Mouse (Mus musculus) WW6 (cell line): Measurements from ENCODE around the gene Spryd4.
A peak's percentile ranks its signal among the peaks of the same experiment; 100 is the strongest.
"Not testable (repeated sequence)": the region's sequence is repeated elsewhere in the genome, so short reads cannot be mapped to it uniquely, and the experiment has no call there.

Experiments
- DNase-seq: peaks from one replicate; pipeline ENCODE4 v3.0.0-alpha.2; 2013; ENCODE audit warnings: low read depth, low spot score

The Spryd4 gene

DNA sequence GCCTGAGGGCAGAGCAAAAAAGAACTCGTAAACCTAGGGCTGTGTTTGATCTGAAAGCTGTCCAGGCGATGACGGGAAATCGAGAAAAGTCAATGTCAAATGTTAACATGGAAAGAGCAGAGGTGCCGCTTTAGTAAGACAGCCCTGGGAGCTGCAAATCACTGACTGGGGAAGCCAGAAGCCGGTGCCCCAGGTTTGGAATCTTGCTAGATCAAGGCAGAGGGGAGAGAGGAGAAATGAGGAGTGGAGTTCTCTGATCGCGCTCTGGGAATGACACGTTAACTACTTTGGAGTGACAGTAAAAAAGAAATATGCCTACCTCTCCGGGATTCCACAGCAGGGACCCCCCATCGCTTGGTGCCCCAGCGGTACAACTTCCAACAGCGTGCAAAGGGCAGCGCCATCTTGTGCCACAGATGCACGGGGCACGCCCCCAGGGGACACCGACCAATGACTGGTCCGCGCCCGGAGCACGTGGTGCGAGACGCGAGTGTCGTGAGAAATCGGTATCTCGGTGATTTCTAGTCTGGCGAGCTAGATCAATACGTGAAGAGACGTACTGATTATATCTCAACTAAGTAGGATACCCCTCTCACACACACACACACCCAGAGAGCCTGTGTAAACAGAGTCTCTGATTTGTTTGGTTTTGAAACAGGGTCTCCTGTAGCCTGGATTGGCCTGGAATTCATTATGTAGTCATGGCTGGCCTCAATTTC is at the start of gene Spryd4:
Gene Spryd4, minus strand, starts transcription at position 418 of the 719 bp plus-strand sequence.
- DNase-seq = peak; percentile 84

DNA sequence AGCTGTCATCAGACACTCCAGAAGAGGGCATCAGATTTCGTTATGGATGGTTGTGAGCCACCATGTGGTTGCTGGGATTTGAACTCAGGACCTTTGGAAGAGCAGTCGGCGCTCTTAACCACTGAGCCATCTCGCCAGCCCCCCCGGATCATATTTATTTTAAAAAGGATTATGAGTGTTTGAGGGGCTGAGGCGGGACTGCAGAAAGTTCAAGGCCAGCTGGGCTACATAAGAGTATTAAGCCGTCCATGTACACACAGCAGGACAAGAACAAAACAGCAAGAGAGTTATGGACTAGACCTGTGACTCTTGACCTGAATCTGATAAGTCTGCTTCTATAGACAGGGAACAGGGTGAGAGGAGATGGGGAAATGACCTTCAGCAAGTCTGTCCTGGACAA is 48.8 kb upstream of the Spryd4 start:
- DNase-seq = not testable (repeated sequence)

DNA sequence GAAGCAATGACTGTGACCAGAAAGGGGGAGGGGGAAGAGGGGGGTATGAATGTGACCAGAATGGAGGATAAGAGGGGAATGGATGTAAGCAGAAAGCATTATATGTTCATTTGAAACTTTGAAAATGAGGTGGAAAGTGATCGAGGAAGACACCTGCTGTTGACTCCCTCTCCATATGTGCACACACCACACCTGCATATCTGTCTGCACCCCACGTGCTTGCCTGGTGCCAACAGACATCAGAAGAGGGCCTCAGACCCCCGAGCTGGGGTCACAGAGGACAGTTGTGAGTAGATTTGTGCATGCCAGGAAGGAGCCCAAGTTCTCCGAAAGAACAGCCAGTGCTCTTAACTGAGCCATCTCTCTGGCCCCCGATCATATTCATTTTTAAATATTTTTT is 48.3 kb upstream of the Spryd4 start:
- DNase-seq = no peak

DNA sequence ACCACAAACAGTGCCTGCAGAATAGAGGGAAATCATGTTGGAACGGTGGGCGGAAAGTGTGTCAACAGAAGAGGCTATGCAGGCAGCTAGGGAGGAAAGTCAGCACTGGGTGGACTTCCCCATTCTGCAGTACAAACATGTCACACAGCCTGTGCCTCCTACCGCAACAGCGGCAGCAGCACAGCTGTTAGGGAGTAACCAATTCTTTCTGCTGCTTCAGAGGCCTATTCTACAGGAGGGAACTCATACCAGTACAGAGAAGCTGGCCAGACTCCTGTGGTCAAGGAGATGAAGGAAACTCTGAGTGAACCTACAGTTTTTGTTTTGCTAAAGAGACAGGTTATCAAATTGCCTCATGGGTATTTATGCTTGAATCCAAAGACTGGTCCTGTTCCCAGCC is 47.3 kb upstream of the Spryd4 start:
- no peak for DNase-seq

DNA sequence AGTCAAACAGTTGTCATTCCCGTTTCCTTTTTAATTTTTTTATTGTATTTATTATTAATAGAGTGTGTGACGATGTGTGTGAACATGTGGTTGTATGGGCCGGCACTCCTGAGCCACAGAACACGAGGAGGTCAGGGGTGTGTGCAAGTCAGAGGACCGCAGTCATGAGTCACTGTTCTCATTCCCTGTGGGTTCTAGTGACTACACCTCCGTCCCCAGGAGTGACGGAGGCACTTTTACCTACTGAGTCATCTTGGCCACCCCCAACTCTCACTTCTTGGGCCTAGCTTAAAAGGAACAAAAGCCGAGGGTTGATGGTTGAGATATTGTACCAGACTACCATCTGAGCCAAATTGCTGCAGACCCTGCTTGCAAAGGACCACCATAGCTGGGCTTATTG is 44.7 kb upstream of the Spryd4 start:
- DNase-seq = no peak

DNA sequence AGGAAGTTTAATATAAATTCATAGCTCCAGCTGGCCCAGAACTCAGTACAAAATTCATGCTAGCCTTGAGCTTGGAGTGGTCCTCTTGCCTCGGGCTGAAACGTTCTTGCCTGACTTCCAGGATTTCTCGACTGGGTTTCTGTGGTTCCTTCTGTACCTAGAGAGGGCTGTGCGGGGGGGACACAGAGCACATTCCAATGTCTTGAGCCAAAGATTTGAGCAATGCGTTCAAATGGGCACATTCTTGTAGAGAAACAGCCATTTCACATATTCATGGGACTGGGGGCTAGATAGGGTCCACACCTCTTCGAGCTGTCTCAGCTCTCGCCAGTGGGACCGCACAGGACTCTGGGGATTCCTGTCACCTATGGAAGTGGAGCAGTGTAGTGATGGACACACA is 44.3 kb upstream of the Spryd4 start:
- DNase-seq = no peak

DNA sequence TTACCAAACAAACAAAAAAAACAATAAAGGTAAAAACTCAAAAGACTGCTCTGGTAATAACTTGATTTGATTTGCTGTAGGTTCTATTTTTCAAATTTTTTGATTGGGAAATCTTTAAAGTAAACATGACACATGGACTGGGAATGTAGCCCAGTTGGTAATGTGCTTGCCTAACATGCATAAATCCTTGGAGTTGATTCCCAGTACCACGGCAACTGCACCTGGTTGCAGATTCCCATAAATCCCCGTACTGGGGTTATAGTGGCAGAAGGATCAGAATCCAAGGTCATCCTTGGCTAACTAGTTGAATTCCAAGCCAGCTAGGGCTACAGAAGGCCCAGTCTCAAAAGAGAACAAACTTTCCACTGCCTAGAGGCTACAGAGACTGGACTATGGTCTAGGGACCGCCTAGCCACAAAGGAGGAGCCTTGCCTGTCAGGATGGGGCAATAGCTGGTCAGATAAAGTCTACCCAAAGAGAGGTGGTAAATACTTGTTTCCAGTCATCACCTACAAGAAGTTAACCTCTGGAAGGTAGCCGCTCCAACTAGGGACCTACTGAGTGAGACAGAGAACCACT is 42.2 kb upstream of the Spryd4 start, which contains the start of gene Apon:
Gene Apon, plus strand, starts transcription at position 420 of the 579 bp plus-strand sequence.
- no peak for DNase-seq

DNA sequence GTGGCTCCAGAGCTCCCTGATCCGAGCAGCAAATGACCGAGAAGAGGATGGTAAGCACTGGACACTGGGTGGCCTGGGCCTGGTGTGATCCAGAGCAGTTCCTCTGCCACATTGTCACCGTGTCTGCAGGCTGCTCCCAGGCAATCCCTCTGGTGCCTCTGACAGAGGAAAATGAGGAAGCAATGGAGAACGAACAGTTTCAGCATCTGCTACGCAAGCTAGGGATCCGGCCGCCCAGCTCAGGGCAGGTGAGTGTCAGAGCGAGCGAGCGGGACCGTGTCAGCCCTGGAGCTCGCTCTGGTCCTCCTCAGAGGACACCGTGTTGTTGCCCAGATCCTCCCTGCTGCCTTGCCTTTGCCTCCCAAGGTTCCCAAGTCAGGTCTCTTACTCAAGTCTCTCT is 39.0 kb upstream of the Spryd4 start:
- DNase-seq = no peak

DNA sequence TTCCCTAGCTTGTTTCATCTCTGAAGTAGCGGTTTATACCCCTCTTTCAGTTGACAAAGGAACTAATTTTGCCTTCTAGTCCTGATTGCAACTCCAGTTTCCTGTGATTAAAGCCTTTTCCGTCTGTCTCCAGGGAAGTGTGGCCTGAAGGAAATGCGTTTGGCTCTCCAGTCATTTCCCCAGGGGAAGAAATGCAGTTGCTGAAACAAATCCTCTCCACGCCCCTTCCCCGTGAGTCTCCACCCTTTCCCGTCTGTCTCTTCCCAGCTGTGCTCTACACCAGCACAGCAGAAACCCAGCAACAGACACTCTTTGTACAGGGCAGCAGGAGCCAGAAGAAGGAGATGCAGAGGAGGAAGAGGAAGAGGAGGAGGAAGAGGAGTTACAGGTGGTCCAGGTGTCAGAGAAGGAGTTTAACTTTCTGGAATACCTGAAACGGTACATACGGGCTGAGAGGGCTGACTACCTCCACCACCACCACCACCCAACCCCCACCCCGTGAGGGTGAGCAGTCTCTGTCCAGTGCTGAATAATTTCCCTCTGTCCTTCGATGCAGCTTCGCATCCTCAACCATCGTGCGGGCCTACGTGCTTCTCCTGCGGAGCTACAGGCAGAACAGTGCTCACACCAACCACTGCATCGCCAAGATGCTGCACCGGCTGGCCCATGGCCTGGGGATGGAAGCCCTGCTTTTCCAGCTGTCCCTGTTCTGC is 35.6 kb upstream of the Spryd4 start:
- no peak for DNase-seq

DNA sequence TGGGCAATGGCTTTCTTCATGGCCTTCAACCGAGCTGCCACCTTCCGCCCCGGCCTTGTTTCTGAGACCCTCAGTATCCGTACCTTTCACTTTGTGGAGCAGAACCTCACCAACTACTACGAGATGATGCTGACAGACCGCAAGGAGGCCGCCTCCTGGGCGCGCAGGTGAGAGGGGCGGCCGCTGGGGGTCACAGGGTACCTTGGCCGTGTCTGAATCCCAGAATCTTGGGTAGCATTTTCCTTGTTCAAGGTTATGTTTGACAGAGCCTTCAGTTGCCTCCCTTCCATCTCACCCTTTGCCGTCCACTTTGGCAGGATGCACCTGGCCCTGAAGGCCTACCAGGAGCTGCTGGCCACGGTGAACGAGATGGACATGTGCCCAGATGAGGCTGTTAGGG is 32.5 kb upstream of the Spryd4 start:
- DNase-seq = no peak

DNA sequence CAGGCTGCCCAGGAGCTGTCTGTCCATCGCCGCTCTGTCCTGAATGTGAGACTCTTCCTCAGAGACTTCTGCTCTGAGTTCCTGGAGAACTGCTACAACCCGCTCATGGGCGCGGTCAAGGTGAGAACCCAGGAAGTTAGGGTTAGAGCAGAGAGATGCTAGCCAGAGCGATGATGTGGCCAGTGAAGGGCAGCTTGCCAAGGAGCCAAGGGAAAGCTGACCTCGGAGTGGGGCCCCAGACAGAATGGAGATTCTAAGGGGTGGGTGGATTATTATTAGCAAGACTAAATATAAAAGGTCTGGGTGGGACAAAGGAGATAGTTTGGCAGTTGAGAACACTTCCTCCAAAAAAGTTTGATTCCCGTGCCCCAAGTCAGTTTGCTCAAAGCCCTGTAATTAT is 31.6 kb upstream of the Spryd4 start:
- no peak for DNase-seq

DNA sequence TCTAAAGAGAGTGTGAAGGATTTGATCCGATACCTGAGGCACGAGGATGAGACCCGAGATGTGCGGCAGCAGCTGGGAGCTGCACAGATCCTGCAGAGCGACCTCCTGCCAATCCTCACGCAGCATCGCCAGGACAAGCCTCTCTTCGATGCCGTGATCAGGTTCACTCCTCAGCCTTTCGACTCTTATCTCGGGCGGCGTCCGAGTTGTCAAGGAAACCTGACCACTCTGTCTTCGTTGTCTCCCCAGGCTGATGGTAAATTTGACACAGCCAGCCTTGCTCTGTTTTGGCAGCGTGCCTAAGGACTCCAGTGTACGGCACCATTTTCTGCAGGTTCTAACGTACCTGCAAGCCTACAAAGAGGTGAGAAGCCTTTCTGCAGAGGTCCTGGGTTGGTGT is 28.5 kb upstream of the Spryd4 start:
- no peak for DNase-seq

DNA sequence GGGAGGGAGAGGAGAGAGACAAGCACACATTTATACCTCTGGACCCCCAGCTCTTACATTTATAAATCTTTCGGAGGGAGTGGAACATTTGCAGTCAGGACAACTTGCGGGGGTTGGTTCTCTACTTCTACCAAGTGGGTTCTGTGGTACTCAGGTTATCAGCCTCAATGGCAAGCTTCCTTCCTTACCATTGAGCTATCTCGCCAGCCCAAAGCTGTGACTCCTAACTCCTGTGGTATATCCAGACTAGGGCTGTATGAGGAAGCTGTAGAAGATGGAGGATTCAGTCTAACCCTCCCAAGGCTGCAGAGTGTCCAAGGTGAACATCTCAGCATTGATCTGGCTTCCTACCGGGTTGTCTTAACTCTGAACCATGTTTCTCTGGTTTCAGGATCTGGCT is 27.5 kb upstream of the Spryd4 start:
- no peak for DNase-seq

DNA sequence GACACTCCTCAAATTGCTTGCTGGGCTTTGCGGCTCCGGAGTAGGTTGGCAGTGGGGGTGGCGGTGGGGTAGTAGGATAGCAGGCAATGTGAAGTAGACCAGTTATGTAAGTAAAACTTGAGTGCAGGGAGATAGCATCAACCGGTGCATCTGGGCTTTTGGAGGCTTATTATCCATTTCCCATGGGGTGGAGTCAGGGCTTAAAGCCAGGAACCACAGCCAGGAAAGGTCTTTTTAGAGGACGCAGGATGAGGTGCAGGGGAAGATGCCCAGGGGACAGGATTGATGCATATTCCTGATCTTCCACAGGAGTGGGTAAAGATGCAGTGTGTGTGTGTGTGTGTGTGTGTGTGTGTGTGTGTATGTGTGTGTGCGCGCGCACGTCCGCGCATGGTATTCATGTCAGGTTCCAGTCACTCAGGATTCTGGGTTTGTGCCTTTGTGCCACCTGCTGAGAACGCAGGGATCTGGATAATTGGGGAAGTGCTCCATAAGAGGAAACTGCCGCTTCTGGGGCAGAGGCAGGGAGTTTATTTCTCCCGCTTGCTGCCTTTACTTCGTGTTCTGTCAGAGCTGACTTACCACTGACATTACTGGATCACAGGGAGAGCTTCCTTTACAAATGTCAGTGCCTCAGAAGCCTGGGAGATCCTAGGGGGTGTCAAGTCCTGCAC is 26.3 kb upstream of the Spryd4 start:
- DNase-seq = no peak

DNA sequence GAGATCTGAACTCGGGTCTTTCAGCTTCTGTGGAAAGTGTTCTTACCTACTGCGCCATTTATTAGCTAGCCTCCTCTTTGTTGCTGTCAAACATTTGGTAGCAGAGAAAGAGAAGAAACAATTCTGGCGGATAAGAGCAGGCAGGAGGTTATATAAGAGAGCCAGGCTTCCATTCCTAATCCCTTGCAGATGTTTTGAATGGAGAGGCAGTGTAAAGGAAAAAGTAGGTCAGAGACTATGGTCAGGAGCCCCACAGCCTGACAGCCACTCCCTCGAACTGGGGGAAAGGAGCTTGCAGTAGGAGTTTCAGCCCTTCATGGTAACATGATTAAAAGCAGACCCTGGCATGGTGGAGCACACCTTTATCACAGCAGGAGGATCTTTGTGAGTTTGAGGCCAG is 24.7 kb upstream of the Spryd4 start:
- no peak for DNase-seq

DNA sequence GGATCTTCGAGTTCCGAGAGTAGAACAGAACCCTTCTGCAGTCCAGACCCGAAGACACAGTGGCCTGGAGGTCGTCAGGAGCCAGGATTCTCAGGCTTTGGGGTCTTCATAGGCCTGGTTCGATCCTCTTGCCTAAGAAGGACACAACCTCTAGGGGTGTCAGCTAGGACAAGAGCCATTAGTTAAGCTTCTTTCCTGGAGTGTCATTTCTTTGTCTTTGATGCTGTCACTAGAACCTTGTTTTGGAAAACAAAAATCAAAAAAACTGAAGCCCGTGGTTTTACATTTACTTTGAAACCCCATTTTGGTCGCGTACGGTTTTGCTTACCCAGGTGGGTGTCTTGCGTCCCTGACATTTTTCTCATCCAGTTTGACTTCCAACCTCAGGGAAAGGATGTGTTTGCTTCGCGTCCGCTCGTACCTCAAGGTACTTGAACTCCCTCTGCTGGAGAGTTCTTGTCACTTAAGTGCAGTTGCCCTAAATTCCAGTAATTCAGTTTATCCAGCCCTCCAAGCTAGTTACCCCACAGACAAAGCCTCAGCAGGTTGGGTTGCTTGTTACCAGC is 20.9 kb upstream of the Spryd4 start:
- no peak for DNase-seq

DNA sequence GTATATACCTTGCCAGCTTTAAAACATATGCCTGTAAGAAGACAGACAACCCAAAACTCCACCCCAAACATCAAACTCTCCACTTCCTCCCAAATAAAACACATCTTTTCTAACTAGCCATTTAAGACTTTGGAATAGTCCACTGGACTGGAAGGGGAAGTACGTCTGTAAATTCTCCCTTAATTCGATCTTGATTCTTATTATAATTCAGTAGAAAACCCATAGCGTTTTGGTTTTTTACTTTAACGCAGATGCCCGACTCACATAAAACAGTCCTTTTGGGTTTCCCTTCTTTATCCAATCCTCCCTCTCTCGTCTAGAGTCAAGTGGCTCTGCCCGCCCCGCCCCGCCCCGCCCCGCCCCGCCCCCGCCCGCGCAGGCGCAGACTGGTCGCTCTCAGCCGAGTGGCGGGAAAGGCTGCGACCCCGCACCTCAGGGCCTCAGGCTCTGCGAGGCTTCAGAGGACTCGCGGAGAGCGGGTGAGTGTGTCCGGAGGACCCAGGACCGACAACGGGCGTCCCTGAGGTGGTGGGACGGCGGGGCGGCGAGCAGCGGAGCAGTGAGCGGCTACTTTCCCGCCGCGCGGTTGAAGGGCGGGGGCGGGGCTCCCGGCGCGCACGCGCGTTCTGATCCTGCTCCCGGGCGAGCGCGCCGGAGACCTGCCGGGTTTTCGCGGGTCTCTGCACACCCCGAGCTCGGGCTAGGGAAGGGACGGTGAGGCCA is 20.3 kb upstream of the Spryd4 start, which contains the start of gene Timeless:
Gene Timeless, plus strand, starts transcription at position 369 of the 723 bp plus-strand sequence.
- no peak for DNase-seq

DNA sequence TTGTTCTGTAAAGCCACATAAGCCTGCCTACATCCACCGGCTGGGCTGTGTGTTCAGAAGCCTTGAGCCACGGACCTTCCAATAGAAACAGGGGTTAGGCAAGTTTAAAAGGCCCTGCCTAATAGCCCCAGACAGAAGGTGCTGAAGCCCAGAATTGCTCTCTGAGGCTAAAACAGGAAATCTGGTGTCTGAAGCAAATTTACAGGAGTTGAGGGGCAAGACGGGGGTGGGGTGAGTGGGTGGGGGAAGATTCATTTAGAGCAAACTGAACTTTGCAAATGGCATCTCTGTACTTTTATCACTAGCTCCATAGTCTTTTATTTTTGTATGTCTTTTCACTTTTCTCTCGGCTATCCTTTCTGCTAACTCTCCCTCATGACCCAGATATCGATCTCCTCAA is 19.5 kb upstream of the Spryd4 start:
- no peak for DNase-seq

DNA sequence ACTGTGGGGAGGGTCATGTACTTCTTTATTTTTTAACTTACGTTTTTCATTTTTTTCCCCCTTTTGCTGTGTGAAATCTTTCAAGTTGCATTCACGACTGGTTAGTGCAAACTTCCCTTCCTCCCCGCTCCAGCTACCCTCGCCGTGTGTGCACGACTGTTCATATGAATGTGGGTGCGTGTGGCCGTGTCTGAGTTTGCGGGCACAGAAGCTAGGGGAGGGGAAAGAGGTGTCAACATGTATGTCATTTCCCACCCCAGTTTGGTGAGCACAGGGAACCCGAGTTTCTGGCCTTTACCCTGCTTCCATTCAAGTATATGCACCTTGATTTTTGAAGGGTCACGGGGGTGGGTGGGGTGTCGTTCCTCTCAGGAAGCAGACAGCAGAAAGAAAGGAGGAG is 19.0 kb upstream of the Spryd4 start:
- no peak for DNase-seq

DNA sequence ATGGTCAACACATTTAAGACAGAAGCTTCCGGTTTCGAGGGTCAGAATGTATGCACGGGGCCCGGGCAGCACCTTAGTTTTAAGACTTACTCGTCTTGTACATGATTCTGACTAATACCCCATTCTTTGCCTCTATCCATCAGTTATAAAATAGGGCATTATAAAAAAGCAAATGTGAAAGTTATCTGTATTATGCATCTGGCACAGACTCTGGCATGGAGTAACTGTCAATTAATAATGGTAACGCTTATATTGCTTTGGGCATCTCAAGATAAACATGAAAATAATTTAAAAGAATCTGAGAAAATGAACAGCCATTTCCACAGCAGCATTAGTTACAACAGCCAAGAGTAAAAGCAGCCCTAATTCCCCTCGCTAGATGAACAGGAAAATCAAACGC is 16.4 kb upstream of the Spryd4 start:
- no peak for DNase-seq

DNA sequence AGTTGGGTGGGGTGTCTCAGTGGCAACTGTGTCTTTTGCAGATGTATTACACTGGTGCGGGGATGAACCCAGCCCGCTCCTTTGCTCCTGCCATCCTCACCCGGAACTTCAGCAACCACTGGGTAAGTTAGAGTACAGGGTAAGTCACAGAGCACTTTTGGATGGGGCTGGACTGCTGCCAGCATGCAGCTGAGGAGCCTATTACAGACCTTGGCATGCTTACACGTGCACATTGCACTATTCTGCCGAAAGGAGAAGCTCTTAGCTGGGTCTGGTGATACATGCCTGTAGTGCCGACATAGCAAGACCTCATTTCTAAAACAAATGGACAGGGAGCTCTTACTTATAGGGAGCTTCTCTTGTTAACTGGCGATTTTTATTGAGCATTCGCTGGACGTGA is 16.0 kb upstream of the Spryd4 start:
- DNase-seq = no peak
